Mouse (Mus musculus): ENCODE results near the gene Galnt16.

DNA sequence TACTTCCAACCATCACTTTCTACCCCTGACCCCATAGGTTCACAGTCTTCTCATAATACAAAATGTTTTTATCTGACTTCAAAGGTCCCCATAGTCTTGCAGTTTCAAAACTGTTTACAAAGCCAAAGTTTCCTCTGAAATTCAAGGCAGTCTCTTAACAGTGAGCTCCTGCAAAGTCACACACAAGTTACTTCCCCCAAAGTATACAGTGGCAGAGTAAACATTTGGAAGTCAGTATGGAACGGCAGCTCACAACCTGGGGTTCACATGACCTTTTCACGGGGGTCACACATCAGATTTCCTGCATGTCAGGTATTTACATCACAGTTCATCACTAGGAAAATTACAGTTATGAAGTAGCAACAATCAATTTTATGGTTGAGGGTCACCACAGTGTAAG, 145.9 kb downstream of the Galnt16 start:
- TF ChIP-seq HCFC1 (IDR thresholded peaks at IDR 0.05; ENCODE audit: borderline replicate concordance, insufficient read depth, low read length): no peak
- TF ChIP-seq MAFK (IDR thresholded peaks at IDR 0.05; ENCODE audit: insufficient read depth, low read depth, low read length): no peak
- TF ChIP-seq ZNF384 (IDR thresholded peaks at IDR 0.05; ENCODE audit: low read depth, low read length): no peak

All from ES-E14 (cell line).